Mouse (Mus musculus): ENCODE data around the gene Dbf4.

DNA sequence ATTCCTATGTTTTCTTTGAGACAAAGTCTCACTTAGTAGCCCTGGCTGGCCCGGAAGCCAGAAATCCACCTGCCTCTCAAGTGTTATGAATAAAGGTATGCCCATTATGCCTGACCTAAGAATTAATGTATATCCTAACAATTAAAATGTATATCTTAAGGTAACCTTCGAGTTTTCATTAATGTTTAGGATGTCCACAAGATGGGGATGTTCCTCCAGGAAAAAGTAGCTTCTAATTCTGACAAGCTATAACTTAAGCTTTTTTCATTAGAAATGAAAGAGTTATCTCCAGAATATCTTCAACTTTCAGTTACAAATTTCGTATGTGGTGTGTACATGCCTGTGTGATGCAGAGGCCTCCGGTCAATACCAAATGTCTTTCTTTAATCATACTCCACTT lies 13.8 kb downstream of the Dbf4 start:
- TF ChIP-seq CTCF (IDR thresholded peaks at IDR 0.05; ENCODE audit: extremely low read depth, insufficient read depth, low read length) (no peak), POLR2A (IDR thresholded peaks at IDR 0.05; ENCODE audit: extremely low read depth, insufficient read depth, low read length) (no peak)

Measured in cortical plate, adult 2 months (tissue).